Mouse (Mus musculus) kidney, adult 2 months (tissue): ENCODE measurements around the gene Cdk5rap3.

ENCODE experiments used
- CTCF ChIP-seq: fragments of 200-500 bp; conservative IDR thresholded peaks from 2 replicates; pipeline ENCODE4 v1.5.1; 2011; ENCODE audit warnings: low read depth, mild to moderate bottlenecking, control low read depth, low read length, moderate library complexity, mixed read lengths; ENCODE audit not compliant: insufficient read depth, insufficient read length
- POLR2A ChIP-seq: fragments of 200-500 bp; IDR thresholded peaks from one replicate; pipeline ENCODE4 v1.6.1; 2011; ENCODE audit warnings: low read depth, low read length, control low read depth

- peak; percentile 59 for TF ChIP-seq POLR2A
- no peak for TF ChIP-seq CTCF
These were observed 15.2 kb upstream of the Cdk5rap3 start for GRCm38 (mm10) chr11:96931327-96932062.
